Mouse (Mus musculus) forebrain, embryonic 11.5 days (tissue): ENCODE data around the gene Nprl3. TPM values are rescaled to one million over a fixed set of nuclear protein-coding genes. Genes with fewer than 3 reads are reported as not detected.

Source experiments
- ATAC-seq: fragments of 200-750 bp; cut with Nextera tagmentation; replicated peaks from 2 replicates; pipeline ENCODE4 v1.8.0; 2017; ENCODE audit warnings: moderate TSS enrichment; ENCODE audit not compliant: low FRiP score
- DNase-seq: peaks from one replicate; pipeline ENCODE4 v3.0.0-alpha.2; 2017; ENCODE audit warnings: low spot score
- H3K27ac ChIP-seq: fragments of 300-500 bp; sonication (generic); 2 replicates; pipeline ENCODE4 v1.5.1; 2014; ENCODE audit warnings: low read depth, low read length
- H3K27me3 ChIP-seq: fragments of 300-500 bp; sonication (generic); 2 replicates; pipeline ENCODE4 v1.6.1; 2014; ENCODE audit warnings: mild to moderate bottlenecking, low read length, mixed read lengths; ENCODE audit not compliant: control insufficient read depth, insufficient read depth
- H3K36me3 ChIP-seq: fragments of 300-500 bp; sonication (generic); 2 replicates; pipeline ENCODE4 v1.6.1; 2014; ENCODE audit warnings: mild to moderate bottlenecking, low read length, moderate library complexity, mixed read lengths; ENCODE audit not compliant: control insufficient read depth, insufficient read depth
- H3K4me1 ChIP-seq: fragments of 300-500 bp; sonication (generic); replicated peaks from 2 replicates; pipeline ENCODE4 v1.6.1; 2014; ENCODE audit warnings: low read length, mixed read lengths; ENCODE audit not compliant: control insufficient read depth, insufficient read depth
- H3K4me2 ChIP-seq: fragments of 300-500 bp; sonication (generic); 2 replicates; pipeline ENCODE4 v1.6.1; 2014; ENCODE audit warnings: low read depth, mild to moderate bottlenecking, low read length, moderate library complexity, mixed read lengths; ENCODE audit not compliant: severe bottlenecking
- H3K4me3 ChIP-seq: fragments of 300-500 bp; sonication (generic); 2 replicates; pipeline ENCODE4 v1.5.1; 2014; ENCODE audit warnings: low read depth, low read length
- H3K9ac ChIP-seq: fragments of 300-500 bp; sonication (generic); 2 replicates; pipeline ENCODE4 v1.6.1; 2014; ENCODE audit warnings: low read length
- H3K9me3 ChIP-seq: fragments of 300-500 bp; sonication (generic); 2 replicates; pipeline ENCODE4 v1.6.1; 2016; ENCODE audit warnings: low read length, mixed read lengths; ENCODE audit not compliant: control insufficient read depth
- WGBS: fragments of 180-500 bp; shearing (Covaris S2); extraction: QIAGEN DNeasy Blood & Tissue Kit; methylation state at CpG from one replicate; pipeline ENCODE4 v1.1.7; 2014; 5-methylcytosine and 5-hydroxymethylcytosine counted together
- polyA plus RNA-seq: library from polyadenylated mRNA; unstranded; fragments of >200 nt; fragmentation: Nextera tagmentation; extraction: Ambion mirVana; gene quantifications from 2 replicates; pipeline ENCODE4 v1.2.1, GENCODE M21; 2014

The Nprl3 gene
- polyA plus RNA-seq, 1 experiment from 2014 or later: 44.5 TPM

GRCm38 (mm10) chr11:32245614-32246013, 21.9 kb downstream of the Nprl3 start:
- Histone ChIP-seq H3K4me1 (no peaks in the 10 kb centered on the region), H3K9ac (no peak overlapping the region), H3K27me3 (no peaks in the 10 kb centered on the region), H3K36me3 (no peaks in the 10 kb centered on the region; the same call in 1 of the 2 replicates), H3K4me2 (no peak overlapping the region), H3K9me3 (no peaks in the 10 kb centered on the region), H3K4me3 (no peak overlapping the region), H3K27ac (no peak overlapping the region)
- 86% methylated on average over 6 of the region's 6 CpGs for WGBS
- ATAC-seq (no peak), DNase-seq (no peak)

- H3K4me3 ChIP-seq: no peak overlapping the region
- no peaks in the 10 kb centered on the region; the same call in 1 of the 2 replicates for H3K36me3 ChIP-seq
- 96% methylated on average over 1 of the region's 1 CpGs for WGBS
- no peak overlapping the region for H3K9ac ChIP-seq
- H3K4me1 ChIP-seq: no peaks in the 10 kb centered on the region
- no peaks in the 10 kb centered on the region for H3K27me3 ChIP-seq
- DNase-seq: no peak
- no peak overlapping the region for H3K4me2 ChIP-seq
- ATAC-seq: no peak
- no peaks in the 10 kb centered on the region for H3K9me3 ChIP-seq
- no peak overlapping the region for H3K27ac ChIP-seq
These were observed 22.9 kb downstream of the Nprl3 start for GRCm38 (mm10) chr11:32244617-32245016.

GRCm38 (mm10) chr11:32244064-32244463, 23.4 kb downstream of the Nprl3 start:
- Histone ChIP-seq H3K4me2 (no peak overlapping the region), H3K36me3 (no peaks in the 10 kb centered on the region; the same call in 1 of the 2 replicates), H3K9ac (no peak overlapping the region), H3K27me3 (no peaks in the 10 kb centered on the region), H3K9me3 (no peaks in the 10 kb centered on the region), H3K4me1 (no peaks in the 10 kb centered on the region), H3K27ac (no peak overlapping the region), H3K4me3 (no peak overlapping the region)
- ATAC-seq (no peak), DNase-seq (no peak)
- 85% methylated on average over 3 of the region's 3 CpGs for WGBS

GRCm38 (mm10) chr11:32243205-32243955, 24.1 kb downstream of the Nprl3 start:
- Histone ChIP-seq H3K9ac (no peak overlapping the region), H3K36me3 (no peaks in the 10 kb centered on the region; the same call in 1 of the 2 replicates), H3K9me3 (no peaks in the 10 kb centered on the region)

GRCm38 (mm10) chr11:32242209-32242608, 25.3 kb downstream of the Nprl3 start:
- Histone ChIP-seq H3K4me2 (no peak overlapping the region), H3K36me3 (no peaks in the 10 kb centered on the region; the same call in 1 of the 2 replicates), H3K4me1 (no peaks in the 10 kb centered on the region), H3K9me3 (no peaks in the 10 kb centered on the region), H3K9ac (no peak overlapping the region), H3K27ac (no peak overlapping the region), H3K4me3 (no peak overlapping the region), H3K27me3 (no peaks in the 10 kb centered on the region)
- ATAC-seq (no peak), DNase-seq (no peak)
- 96% methylated on average over 3 of the region's 3 CpGs for WGBS

More at GRCm38 (mm10) chr11:32243205-32243955, 24.1 kb downstream of the Nprl3 start:
- WGBS: 80% methylated on average over 7 of the region's 7 CpGs
- Histone ChIP-seq H3K27ac (no peak overlapping the region), H3K27me3 (no peaks in the 10 kb centered on the region), H3K4me3 (no peak overlapping the region), H3K4me2 (no peak overlapping the region), H3K4me1 (no peaks in the 10 kb centered on the region)
- DNase-seq (no peak), ATAC-seq (no peak)

GRCm38 (mm10) chr11:32241391-32241790, 26.1 kb downstream of the Nprl3 start:
- H3K4me1 ChIP-seq: no peaks in the 10 kb centered on the region
- no peaks in the 10 kb centered on the region for H3K9me3 ChIP-seq
- no peak overlapping the region for H3K4me2 ChIP-seq
- no peak overlapping the region for H3K27ac ChIP-seq
- no peak overlapping the region for H3K9ac ChIP-seq
- no peak overlapping the region for H3K4me3 ChIP-seq
- ATAC-seq (no peak), DNase-seq (no peak)
- no peaks in the 10 kb centered on the region; the same call in 1 of the 2 replicates for H3K36me3 ChIP-seq
- no peaks in the 10 kb centered on the region for H3K27me3 ChIP-seq

- H3K27me3 ChIP-seq: no peaks in the 10 kb centered on the region
- no peaks in the 10 kb centered on the region; the same call in 1 of the 2 replicates for H3K36me3 ChIP-seq
- no peaks in the 10 kb centered on the region for H3K9me3 ChIP-seq
- H3K4me1 ChIP-seq: no peaks in the 10 kb centered on the region
- 67% methylated on average over 5 of the region's 5 CpGs for WGBS
- no peak overlapping the region for H3K4me2 ChIP-seq
- DNase-seq: peak; percentile 83
- no peak overlapping the region for H3K27ac ChIP-seq
- no peak overlapping the region for H3K9ac ChIP-seq
- H3K4me3 ChIP-seq: no peak overlapping the region
- peak; percentile 73 for ATAC-seq
These were observed 29.2 kb downstream of the Nprl3 start for GRCm38 (mm10) chr11:32238093-32238860.

GRCm38 (mm10) chr11:32237411-32237795, 30.1 kb downstream of the Nprl3 start:
- DNase-seq (no peak), ATAC-seq (no peak)
- no peak overlapping the region for H3K4me3 ChIP-seq
- H3K27me3 ChIP-seq: no peaks in the 10 kb centered on the region
- no peaks in the 10 kb centered on the region; the same call in 1 of the 2 replicates for H3K36me3 ChIP-seq
- no peaks in the 10 kb centered on the region for H3K9me3 ChIP-seq
- WGBS: 91% methylated on average over 3 of the region's 3 CpGs
- no peak overlapping the region for H3K4me2 ChIP-seq
- H3K9ac ChIP-seq: no peak overlapping the region
- no peaks in the 10 kb centered on the region for H3K4me1 ChIP-seq
- no peak overlapping the region for H3K27ac ChIP-seq
